Comparison of ENCODE assay signal across 15 mouse cellular contexts in the genomic region with DNA sequence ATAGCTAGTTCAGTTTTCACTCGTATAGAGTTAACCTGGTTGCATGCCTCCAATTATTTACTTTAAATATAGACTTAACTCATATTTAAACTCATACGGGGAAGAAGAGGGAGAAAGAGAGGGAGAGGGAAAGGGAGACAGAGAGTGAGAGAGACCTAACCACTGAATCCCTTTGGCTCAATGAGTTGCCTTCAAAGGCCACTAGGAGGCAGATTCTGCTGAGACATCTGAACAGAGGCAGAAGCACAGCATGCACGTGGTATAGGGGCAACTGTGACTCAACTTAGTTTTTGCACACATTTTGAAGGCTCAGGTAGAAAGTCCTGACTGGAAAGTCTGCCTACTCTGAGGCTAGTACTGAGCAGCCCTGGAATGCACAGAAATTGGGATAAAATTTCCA.
DNase-seq lines count a peak whose midpoint lies in the region; ATAC-seq and TF ChIP-seq lines count a peak whose summit lies in the region.
"Had no signal": no experiment of that assay in that cellular context is flagged by ENCODE, and none has a peak within 500 bp of the region (broad histone marks: within the 10 kb centered on the region; RNA-seq: fewer than 3 reads in every experiment).

No protein-coding gene starts in this region.

- no peak overlapping the region for H3K9ac ChIP-seq in kidney, postnatal 0 days (ENCODE audit: low read depth, low read length)
- no peak overlapping the region for H3K9ac ChIP-seq in kidney, embryonic 16.5 days (replicated peaks; ENCODE audit: low read length)
- H3K9ac ChIP-seq: forebrain, embryonic 15.5 days; lung, embryonic 15.5 days had no signal

- DNase-seq in cerebellum, postnatal 10 days: peak; percentile 2 to 5
- no peak for DNase-seq in cerebellum, adult 8-10 months
- no peak for DNase-seq in kidney, postnatal 0 days (ENCODE audit: low spot score)
- peak; percentile 1 for DNase-seq in right cerebral cortex, adult 18-20 months
- no peak for DNase-seq in right cerebral cortex, postnatal 14 days
- DNase-seq in heart, postnatal 25 days (ENCODE audit: low spot score): no peak
- DNase-seq in left cerebral cortex, postnatal 14 days (ENCODE audit: low spot score in 2 of 2): no peak
- DNase-seq: cerebellum, adult 11 months; heart, adult 2 months; heart, postnatal 14 days; thymus, postnatal 4 days had no signal

- TF ChIP-seq CTCF in kidney, postnatal 0 days (IDR thresholded peaks at IDR 0.05; ENCODE audit: low read depth): peak; percentile 16; the same call in 1 of the 2 replicates

- 77% methylated on average over 3 of the region's 3 CpGs for WGBS in kidney, postnatal 0 days
- 84% methylated on average over 3 of the region's 3 CpGs for WGBS in kidney, embryonic 16.5 days

- H3K4me1 ChIP-seq in kidney, postnatal 0 days (replicated peaks; ENCODE audit: insufficient read depth, low read length): no peaks in the 10 kb centered on the region
- no peaks in the 10 kb centered on the region for H3K4me1 ChIP-seq in kidney, embryonic 16.5 days (ENCODE audit: insufficient read depth, low read length)
- H3K4me1 ChIP-seq: forebrain, embryonic 15.5 days; lung, embryonic 15.5 days had no signal

- intact Hi-C loops in heart, postnatal 25 days (cut with DNase I): no loop called here
- intact Hi-C loops in left cerebral cortex, postnatal 14 days (cut with DNase I): no loop called here

- no peaks in the 10 kb centered on the region for H3K27me3 ChIP-seq in kidney, postnatal 0 days (ENCODE audit: insufficient read depth, low read length)
- H3K27me3 ChIP-seq in kidney, embryonic 16.5 days (ENCODE audit: insufficient read depth, low read length): no peaks in the 10 kb centered on the region
- H3K27me3 ChIP-seq: forebrain, embryonic 15.5 days; lung, embryonic 15.5 days had no signal

- no peaks in the 10 kb centered on the region for H3K9me3 ChIP-seq in kidney, postnatal 0 days (replicated peaks; ENCODE audit: low read length)
- no peaks in the 10 kb centered on the region for H3K9me3 ChIP-seq in kidney, embryonic 16.5 days (ENCODE audit: low read length)
- H3K9me3 ChIP-seq: forebrain, embryonic 15.5 days; lung, embryonic 15.5 days had no signal

- no peak overlapping the region for H3K4me2 ChIP-seq in kidney, postnatal 0 days (ENCODE audit: low read length)
- H3K4me2 ChIP-seq in kidney, embryonic 16.5 days (replicated peaks; ENCODE audit: low read depth, low read length): no peak overlapping the region
- H3K4me2 ChIP-seq: forebrain, embryonic 15.5 days; lung, embryonic 15.5 days had no signal

- ATAC-seq in kidney, postnatal 0 days (replicated peaks; ENCODE audit: low FRiP score, low read depth): no peak
- no peak for ATAC-seq in kidney, embryonic 16.5 days (ENCODE audit: low FRiP score, low TSS enrichment)
- ATAC-seq: forebrain, embryonic 15.5 days had no signal

- no peak overlapping the region for H3K27ac ChIP-seq in kidney, postnatal 0 days
- no peak overlapping the region for H3K27ac ChIP-seq in kidney, embryonic 16.5 days (ENCODE audit: low read length)
- H3K27ac ChIP-seq: forebrain, embryonic 15.5 days; heart, adult 2 months; lung, embryonic 15.5 days had no signal

- H3K36me3 ChIP-seq in kidney, postnatal 0 days (ENCODE audit: insufficient read depth, low read length): no peaks in the 10 kb centered on the region
- H3K36me3 ChIP-seq in kidney, embryonic 16.5 days (ENCODE audit: insufficient read depth, low read length): no peaks in the 10 kb centered on the region
- H3K36me3 ChIP-seq: forebrain, embryonic 15.5 days; lung, embryonic 15.5 days had no signal

- no peak overlapping the region for H3K4me3 ChIP-seq in kidney, postnatal 0 days (replicated peaks; ENCODE audit: low read depth, low read length)
- H3K4me3 ChIP-seq in kidney, embryonic 16.5 days (ENCODE audit: low read length): no peak overlapping the region
- H3K4me3 ChIP-seq: forebrain, embryonic 15.5 days; heart, adult 2 months; lung, embryonic 15.5 days; myocyte had no signal

Comparison
In these comparisons a context has a peak if more than half of its experiments do, and no peak if none do; other contexts are left out.
1. DNase-seq: peak in cerebellum, postnatal 10 days (2 of 2) and right cerebral cortex, adult 18-20 months (single experiment); none in cerebellum, adult 8-10 months (single experiment), kidney, postnatal 0 days (single experiment), right cerebral cortex, postnatal 14 days (single experiment), heart, postnatal 25 days (single experiment) and left cerebral cortex, postnatal 14 days (0 of 2).